Mouse (Mus musculus) limb, embryonic 10.5 days (tissue): ENCODE measurements around the gene Ankrd65. TPM values are rescaled to one million over a fixed set of nuclear protein-coding genes. Genes with fewer than 3 reads are reported as not detected.
A peak's percentile ranks its signal among the peaks of the same experiment; 100 is the strongest.

Experiments
- DNase-seq: peaks from one replicate; pipeline ENCODE4 v3.0.0-alpha.2; 2017; ENCODE audit warnings: low spot score
- H3K27ac ChIP-seq: fragments of 300-500 bp; sonication (generic); 2 replicates; pipeline ENCODE4 v1.5.1; 2016; ENCODE audit warnings: mild to moderate bottlenecking
- H3K27me3 ChIP-seq: fragments of 300-500 bp; sonication (generic); 2 replicates; pipeline ENCODE4 v1.6.1; 2016; ENCODE audit warnings: low read depth, mild to moderate bottlenecking; ENCODE audit not compliant: poor library complexity, severe bottlenecking
- H3K36me3 ChIP-seq: fragments of 300-500 bp; sonication (generic); 2 replicates; pipeline ENCODE4 v1.6.1; 2016; ENCODE audit warnings: mild to moderate bottlenecking, moderate library complexity
- H3K4me1 ChIP-seq: fragments of 300-500 bp; sonication (generic); 2 replicates; pipeline ENCODE4 v1.6.1; 2016
- H3K4me3 ChIP-seq: fragments of 300-500 bp; sonication (generic); 2 replicates; pipeline ENCODE4 v1.5.1; 2016; ENCODE audit warnings: mild to moderate bottlenecking, moderate library complexity
- H3K9me3 ChIP-seq: fragments of 300-500 bp; sonication (generic); replicated peaks from 2 replicates; pipeline ENCODE4 v1.6.1; 2016; ENCODE audit warnings: mild to moderate bottlenecking
- WGBS: fragments of 180-500 bp; shearing (Covaris S2); methylation state at CpG from one replicate; pipeline ENCODE4 v1.1.7; 2016; 5-methylcytosine and 5-hydroxymethylcytosine counted together
- polyA plus RNA-seq: library from polyadenylated mRNA; unstranded; fragments of >200 nt; fragmentation: Nextera tagmentation; extraction: Ambion mirVana; gene quantifications from 2 replicates; pipeline ENCODE4 v1.2.1, GENCODE M21; 2016

Ankrd65 gene
- polyA plus RNA-seq, 1 experiment from 2014 or later: not detected

DNA sequence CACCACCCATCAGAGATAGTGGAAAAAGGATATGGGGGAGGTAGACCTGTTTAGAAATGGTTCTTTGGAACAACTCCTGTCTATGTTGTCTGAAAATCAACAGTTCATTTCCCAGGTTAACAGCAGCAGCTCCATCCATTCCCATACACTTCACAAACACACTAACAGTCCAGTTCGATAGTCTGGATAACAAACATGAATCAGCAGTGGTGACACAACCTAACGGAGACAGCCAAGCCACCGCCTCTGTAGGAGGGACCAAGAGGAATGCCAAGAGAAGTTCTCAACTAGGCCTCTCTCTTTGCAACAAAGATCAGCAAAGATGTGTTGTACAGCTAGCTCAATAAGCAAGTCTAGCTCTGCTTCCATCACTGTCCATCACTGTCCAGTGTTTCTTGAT is 27.9 kb upstream of the Ankrd65 start:
- no peak for DNase-seq
- Histone ChIP-seq H3K27me3 (no peaks in the 10 kb centered on the region), H3K4me1 (peaks cover 32% of the 10 kb centered on the region), H3K27ac (no peak overlapping the region), H3K9me3 (no peaks in the 10 kb centered on the region), H3K4me3 (no peak overlapping the region), H3K36me3 (peaks cover 13% of the 10 kb centered on the region)
- WGBS: 88% methylated on average over 3 of the region's 3 CpGs

DNA sequence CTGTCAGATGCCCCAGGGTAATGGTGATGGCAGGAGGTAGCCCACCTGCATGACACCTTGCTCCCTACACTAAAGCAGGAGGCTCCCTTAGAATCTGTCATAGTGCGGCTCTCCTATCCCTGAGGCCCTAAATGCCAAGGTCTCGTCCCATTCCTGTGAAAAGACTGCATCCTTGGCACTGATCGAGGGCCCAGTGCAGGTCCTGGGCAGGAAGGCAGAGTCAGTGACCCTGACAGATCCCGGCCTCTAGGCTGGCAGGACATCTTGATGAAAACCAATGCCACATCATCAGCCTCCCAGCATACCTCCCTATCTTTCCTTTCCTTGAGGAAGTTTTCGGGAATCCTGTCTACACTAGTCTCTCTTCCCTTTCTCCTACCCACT is 20.8 kb upstream of the Ankrd65 start:
- no peaks in the 10 kb centered on the region for H3K36me3 ChIP-seq
- DNase-seq: no peak
- peak overlapping the region; percentile 62 for H3K4me3 ChIP-seq
- peak overlapping the region; percentile 94 for H3K27ac ChIP-seq
- WGBS: 68% methylated on average over 5 of the region's 5 CpGs
- H3K9me3 ChIP-seq: no peaks in the 10 kb centered on the region
- H3K27me3 ChIP-seq: peaks cover 37% of the 10 kb centered on the region
- peaks cover 32% of the 10 kb centered on the region for H3K4me1 ChIP-seq

GRCm38 (mm10) chr4:155769880-155770512 is 20.2 kb upstream of the Ankrd65 start:
- H3K4me3 ChIP-seq: peak overlapping the region; percentile 62
- peak overlapping the region; percentile 94 for H3K27ac ChIP-seq
- peaks cover 37% of the 10 kb centered on the region for H3K4me1 ChIP-seq
- H3K9me3 ChIP-seq: no peaks in the 10 kb centered on the region
- DNase-seq: peak; percentile 96
- H3K27me3 ChIP-seq: peaks cover 42% of the 10 kb centered on the region
- under 1% methylated on average over 39 of the region's 39 CpGs for WGBS
- H3K36me3 ChIP-seq: no peaks in the 10 kb centered on the region

- Histone ChIP-seq H3K27me3 (peaks cover 48% of the 10 kb centered on the region), H3K36me3 (no peaks in the 10 kb centered on the region), H3K27ac (peak overlapping the region; percentile 94), H3K4me1 (peaks cover 39% of the 10 kb centered on the region), H3K9me3 (no peaks in the 10 kb centered on the region), H3K4me3 (peak overlapping the region; percentile 62)
- WGBS: 41% methylated on average over 24 of the region's 24 CpGs
- DNase-seq: no peak
These were observed 19.6 kb upstream of the Ankrd65 start for GRCm38 (mm10) chr4:155770626-155771025.

GRCm38 (mm10) chr4:155771706-155772105 is 18.5 kb upstream of the Ankrd65 start:
- H3K27me3 ChIP-seq: peaks cover 52% of the 10 kb centered on the region
- H3K27ac ChIP-seq: no peak overlapping the region
- H3K4me1 ChIP-seq: peaks cover 43% of the 10 kb centered on the region
- DNase-seq: no peak
- 87% methylated on average over 2 of the region's 2 CpGs for WGBS
- H3K36me3 ChIP-seq: no peaks in the 10 kb centered on the region
- no peak overlapping the region for H3K4me3 ChIP-seq
- no peaks in the 10 kb centered on the region for H3K9me3 ChIP-seq

DNA sequence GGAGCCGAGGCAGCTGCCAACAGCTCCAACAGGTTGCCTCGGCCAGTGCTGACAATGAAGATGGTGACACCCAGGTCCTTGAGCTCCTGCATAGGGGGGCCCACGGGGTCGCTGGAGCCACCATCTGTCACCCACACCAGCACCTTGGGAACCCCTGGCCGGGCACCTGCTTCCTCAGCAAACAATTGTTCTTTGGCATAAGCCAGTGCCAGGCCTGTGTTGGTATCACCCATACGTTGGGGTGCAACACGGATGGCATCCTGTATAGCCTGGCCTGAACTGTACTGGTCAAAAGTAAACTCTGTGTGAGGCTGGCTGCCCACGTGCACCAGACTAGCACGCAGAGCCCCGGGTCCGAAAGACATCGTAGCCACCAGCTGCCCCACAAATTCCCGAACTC is 17.5 kb upstream of the Ankrd65 start:
- WGBS: 88% methylated on average over 13 of the region's 13 CpGs
- no peak overlapping the region for H3K27ac ChIP-seq
- no peak for DNase-seq
- H3K4me3 ChIP-seq: no peak overlapping the region
- H3K4me1 ChIP-seq: peaks cover 48% of the 10 kb centered on the region
- H3K9me3 ChIP-seq: no peaks in the 10 kb centered on the region
- H3K27me3 ChIP-seq: peaks cover 52% of the 10 kb centered on the region
- no peaks in the 10 kb centered on the region for H3K36me3 ChIP-seq

DNA sequence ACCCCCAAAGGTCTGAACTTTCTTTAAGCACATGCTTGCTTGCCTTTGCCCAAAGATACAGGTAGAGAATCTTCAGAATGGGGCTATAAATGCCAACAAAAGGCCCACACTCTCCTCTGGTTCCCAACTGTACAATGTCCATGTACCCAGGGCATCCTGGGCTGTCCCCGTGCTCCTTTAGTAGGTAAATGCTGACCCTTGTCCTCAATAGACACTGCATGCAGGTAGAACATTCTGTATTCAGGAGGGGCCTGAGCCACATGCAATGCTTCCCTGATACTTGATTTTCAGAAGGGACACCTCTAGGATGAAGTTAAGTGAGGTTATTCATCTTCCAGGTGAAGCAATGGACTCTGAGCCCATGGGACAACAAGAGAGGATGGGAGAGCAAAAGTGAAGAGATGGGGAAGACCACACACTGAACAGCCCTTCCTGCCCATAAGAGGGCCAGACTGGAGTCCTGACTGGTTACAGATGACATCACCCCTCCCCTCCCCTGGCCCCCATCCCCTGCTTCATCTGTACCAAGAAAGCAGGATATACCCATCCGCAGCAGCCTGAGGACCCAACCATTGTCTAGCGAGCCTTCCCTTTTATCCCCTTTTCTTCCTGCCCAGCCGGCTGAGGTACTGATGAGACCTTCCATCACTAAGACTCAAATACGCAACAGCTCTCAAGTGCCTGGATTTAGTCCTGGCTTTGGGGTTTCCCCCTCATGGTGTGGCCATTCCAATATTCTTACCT is 16.7 kb upstream of the Ankrd65 start:
- WGBS: 44% methylated on average over 5 of the region's 5 CpGs
- Histone ChIP-seq H3K36me3 (no peaks in the 10 kb centered on the region), H3K9me3 (no peaks in the 10 kb centered on the region), H3K4me3 (peak overlapping the region; percentile 49), H3K27me3 (peaks cover 52% of the 10 kb centered on the region), H3K27ac (peak overlapping the region; percentile 74), H3K4me1 (peaks cover 48% of the 10 kb centered on the region)
- no peak for DNase-seq

DNA sequence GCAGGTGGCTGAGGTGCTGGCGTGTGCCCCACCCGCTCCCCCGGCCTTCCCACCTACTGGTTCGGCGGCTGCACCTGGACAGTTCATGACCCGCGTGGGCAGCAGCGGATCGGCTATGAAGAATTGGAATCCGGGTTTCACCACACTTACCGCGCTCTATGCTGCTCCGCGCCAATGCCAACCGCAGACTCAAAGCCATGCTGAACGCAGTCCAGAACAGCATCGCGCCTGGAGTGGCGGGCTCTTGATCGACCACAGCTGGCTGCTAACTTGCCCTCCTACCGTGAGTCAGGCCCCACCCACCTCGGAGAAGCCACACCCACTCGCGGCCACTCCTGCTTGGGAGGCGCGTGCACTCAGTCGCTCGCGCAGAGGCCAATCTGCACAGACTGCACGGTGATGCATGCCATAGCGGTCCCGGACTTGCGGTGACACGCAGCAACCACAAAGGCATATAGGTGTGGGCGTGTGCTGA is 15.9 kb upstream of the Ankrd65 start, which contains the start of gene Vwa1:
Gene Vwa1 (minus strand): TSS at position 419 of the 475 bp plus-strand sequence.
- WGBS: 2% methylated on average over 35 of the region's 35 CpGs
- Histone ChIP-seq H3K9me3 (no peaks in the 10 kb centered on the region), H3K4me3 (peak within 1 kb of the TSS; percentile 49), H3K4me1 (peaks cover 44% of the 10 kb centered on the region), H3K27me3 (peaks cover 52% of the 10 kb centered on the region), H3K36me3 (no peaks in the 10 kb centered on the region), H3K27ac (peak within 1 kb of the TSS; percentile 74)
- peak; percentile 89 for DNase-seq

- H3K4me1 ChIP-seq: peaks cover 36% of the 10 kb centered on the region
- no peak for DNase-seq
- WGBS: 66% methylated on average over 9 of the region's 9 CpGs
- H3K4me3 ChIP-seq: peak overlapping the region; percentile 49
- peaks cover 52% of the 10 kb centered on the region for H3K27me3 ChIP-seq
- 0 out of 2 replicates have a peak overlapping the region, but pooled peaks have one; percentile 9 for H3K27ac ChIP-seq
- no peaks in the 10 kb centered on the region for H3K9me3 ChIP-seq
- no peaks in the 10 kb centered on the region for H3K36me3 ChIP-seq
These were observed 15.1 kb upstream of the Ankrd65 start for GRCm38 (mm10) chr4:155774971-155775740.

- Histone ChIP-seq H3K36me3 (no peaks in the 10 kb centered on the region), H3K4me1 (peaks cover 32% of the 10 kb centered on the region), H3K4me3 (no peak overlapping the region), H3K27ac (0 out of 2 replicates have a peak overlapping the region, but pooled peaks have one; percentile 9), H3K9me3 (no peaks in the 10 kb centered on the region), H3K27me3 (peaks cover 50% of the 10 kb centered on the region)
- no peak for DNase-seq
- WGBS: 76% methylated on average over 3 of the region's 3 CpGs
These were observed 14.4 kb upstream of the Ankrd65 start for GRCm38 (mm10) chr4:155775855-155776254.

GRCm38 (mm10) chr4:155776704-155777335 is 13.4 kb upstream of the Ankrd65 start:
- Histone ChIP-seq H3K4me3 (no peak overlapping the region), H3K27ac (peak overlapping the region; percentile 67), H3K9me3 (no peaks in the 10 kb centered on the region), H3K4me1 (peaks cover 33% of the 10 kb centered on the region), H3K27me3 (peaks cover 40% of the 10 kb centered on the region), H3K36me3 (no peaks in the 10 kb centered on the region)
- DNase-seq: no peak
- 47% methylated on average over 2 of the region's 2 CpGs for WGBS

- Histone ChIP-seq H3K27me3 (peaks cover 30% of the 10 kb centered on the region), H3K9me3 (no peaks in the 10 kb centered on the region), H3K4me1 (peaks cover 33% of the 10 kb centered on the region), H3K4me3 (no peak overlapping the region), H3K27ac (no peak overlapping the region), H3K36me3 (no peaks in the 10 kb centered on the region)
- DNase-seq: no peak
- WGBS: 94% methylated on average over 2 of the region's 2 CpGs
These were observed 12.4 kb upstream of the Ankrd65 start for GRCm38 (mm10) chr4:155777816-155778215.
